Mouse (Mus musculus) brain, embryonic 18.5 days (tissue): Measurements from ENCODE around the gene Dhrs4.

Experiments
- DNase-seq: peaks from one replicate; pipeline ENCODE4 v3.0.0-alpha.2; 2012; ENCODE audit warnings: low read depth, low spot score

Gene Dhrs4

DNA sequence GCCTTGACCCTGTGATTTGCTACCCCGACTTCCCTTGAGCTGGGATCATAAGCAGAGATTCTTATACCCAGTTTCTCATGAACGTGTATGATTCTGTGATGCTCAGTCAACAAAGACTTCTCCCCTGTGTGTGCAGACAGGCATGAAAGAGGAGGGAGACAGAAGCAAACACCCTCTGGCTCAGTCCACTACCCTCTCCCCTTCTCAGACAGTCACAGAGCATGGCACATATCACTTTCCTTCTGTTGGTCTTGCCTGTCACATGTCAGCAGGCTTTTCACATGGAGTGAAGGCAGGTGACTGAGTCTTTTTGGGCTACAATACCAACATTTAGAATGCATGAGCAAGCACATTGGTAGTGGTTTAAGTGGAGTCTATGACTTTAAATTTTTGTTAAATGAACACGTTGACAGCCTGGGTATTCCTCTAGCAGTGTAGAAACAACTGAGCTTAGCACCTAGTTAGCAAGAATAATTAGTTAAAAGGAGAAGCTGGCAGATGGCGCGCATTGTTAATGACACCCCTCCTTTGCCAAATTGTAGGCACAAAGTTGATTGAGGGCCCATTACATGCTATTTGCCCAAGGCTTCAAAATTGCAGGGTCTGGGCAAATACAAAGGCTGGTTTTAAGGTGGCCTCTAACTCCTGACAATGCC is 6.0 kb downstream of the Dhrs4 start:
- DNase-seq = no peak

DNA sequence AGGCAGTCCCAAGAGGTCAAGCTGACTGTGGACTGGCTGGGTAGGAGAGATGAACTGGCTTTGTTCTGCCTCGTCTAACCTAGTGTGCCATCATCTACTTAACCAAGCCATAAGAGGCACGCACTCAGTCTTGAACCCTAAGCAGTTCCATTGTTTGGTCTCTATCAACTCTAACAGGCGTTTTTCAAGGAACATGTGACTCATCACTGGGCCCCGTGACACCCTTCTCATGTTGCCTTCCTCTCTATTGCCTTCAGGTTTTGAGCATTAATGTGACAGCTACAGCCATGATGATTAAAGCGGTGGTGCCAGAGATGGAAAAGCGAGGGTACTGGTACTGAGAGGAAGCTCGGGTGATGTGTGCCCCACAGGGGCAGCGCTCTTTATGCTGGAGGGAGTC is 8.3 kb downstream of the Dhrs4 start:
- DNase-seq = no peak

DNA sequence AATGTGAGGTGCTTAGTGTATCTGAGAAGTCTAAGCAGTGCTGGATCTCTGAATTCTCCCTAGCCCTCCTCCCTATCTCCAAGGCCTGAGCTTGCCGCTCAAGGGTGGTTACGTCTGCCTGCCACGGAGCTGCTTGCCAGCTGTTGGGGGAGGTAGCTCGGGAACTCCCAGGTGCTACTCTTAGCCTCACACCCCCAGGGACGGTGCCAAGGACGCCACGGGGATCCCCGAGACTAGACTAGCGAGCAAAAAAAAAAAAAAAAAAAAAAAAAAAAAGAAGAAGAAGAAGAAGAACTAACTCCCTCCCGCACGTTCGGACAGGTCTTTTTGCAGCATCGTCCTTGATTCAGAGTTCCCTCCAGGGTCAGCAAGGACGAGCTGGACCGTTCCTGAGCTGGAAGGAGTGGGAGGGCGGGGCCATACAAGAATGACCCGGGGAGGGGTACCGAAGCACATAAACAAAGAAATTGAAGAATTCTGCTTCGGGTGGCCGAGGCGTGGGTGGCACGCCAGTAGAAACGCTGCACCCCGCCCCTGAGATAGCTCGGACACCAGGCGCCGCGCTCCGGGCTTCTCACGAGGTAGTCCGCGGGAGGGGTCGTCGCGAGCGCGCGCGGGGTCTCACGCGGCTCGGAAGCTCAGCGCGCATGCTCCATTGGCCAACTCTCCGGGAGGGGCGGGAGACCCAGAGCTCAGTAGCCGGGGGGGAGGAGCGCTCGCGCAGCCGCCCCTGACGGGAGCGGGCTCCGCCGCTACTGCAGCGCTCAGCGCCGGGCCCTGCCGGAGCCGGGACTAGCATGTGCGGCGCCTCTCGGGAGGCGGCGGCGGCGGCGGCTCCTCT is 12.0 kb downstream of the Dhrs4 start, which contains the start of gene Carmil3:
TSS of gene Carmil3 (plus strand) at position 291 of the 841 bp plus-strand sequence.
- peak; percentile 89 for DNase-seq

DNA sequence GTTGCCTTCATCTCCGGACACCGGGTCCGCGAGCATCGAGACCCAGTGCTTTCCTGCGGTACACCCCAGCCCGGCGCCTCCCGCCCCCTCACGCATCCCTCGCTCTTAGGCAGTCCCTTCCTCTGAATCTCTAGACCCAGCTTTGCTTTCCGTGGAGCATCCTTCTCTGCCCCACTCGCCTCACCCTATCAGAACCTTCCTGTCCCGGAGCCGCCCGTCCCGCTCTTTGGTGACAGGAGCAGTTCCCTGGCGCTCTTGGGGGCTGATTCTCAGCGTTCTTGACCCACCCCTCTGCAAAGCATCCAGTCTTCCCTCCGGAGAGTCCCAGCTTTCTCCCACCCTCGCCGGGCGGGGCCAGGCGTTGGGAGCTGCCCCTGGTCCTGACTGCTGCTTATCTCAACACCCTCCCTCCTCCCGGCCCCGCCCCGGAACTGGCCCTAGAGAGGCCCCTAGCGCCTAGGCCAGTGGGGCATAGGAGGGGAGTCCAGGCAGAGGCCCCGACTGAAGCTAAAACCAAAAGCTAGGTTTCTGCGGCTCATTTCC is 12.8 kb downstream of the Dhrs4 start:
- DNase-seq = no peak

DNA sequence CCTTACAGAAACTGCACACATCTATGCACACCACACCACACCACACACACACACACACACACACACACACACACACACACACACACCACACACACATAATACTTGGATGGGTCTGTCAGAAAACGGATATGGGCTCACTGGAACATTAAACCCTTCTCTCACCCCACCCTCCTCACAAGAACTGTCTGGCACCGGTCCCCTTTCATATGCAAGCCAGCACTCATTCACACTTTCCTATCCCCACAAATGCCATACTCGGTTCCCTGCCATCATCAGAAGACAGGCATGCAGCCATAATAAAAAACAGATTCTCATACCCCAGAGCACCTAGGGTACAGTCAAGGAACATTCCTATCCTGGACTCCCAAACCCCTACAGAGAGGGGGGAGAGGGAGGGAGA is 13.5 kb downstream of the Dhrs4 start:
- no peak for DNase-seq

DNA sequence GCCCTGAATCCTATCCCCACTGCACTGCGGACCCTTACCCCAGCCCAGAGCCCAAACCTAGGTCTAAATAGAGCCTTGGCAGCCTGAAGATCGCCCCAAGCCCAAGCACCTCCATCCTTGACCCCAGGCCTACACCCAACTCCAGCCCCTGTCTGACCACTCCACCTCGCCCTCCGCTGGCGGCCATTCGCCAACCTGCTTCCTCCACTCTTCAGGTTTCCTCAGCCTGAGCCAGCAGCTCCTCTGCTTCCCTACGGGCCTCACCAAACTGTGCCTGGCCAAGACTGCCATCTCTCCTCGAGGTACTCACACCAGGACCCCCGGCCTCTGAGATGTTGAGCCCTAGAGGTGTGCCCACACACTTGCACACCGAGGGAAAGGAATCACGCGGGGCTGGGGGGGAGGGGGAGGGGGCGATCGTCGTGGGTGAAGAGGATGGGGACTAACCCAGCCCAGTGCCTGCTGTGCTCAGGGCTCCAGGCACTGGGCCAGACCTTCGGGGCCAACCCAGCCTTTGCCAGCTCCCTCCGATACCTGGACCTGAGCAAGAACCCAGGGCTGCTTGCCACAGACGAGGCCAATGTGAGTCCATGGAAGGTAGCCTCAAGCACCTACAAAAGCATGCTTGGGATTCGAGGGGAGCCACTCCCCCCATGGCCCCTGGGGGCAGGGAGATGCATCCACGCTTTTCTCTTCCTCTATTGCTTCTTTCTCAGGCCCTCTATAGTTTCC is 17.1 kb downstream of the Dhrs4 start:
- no peak for DNase-seq

DNA sequence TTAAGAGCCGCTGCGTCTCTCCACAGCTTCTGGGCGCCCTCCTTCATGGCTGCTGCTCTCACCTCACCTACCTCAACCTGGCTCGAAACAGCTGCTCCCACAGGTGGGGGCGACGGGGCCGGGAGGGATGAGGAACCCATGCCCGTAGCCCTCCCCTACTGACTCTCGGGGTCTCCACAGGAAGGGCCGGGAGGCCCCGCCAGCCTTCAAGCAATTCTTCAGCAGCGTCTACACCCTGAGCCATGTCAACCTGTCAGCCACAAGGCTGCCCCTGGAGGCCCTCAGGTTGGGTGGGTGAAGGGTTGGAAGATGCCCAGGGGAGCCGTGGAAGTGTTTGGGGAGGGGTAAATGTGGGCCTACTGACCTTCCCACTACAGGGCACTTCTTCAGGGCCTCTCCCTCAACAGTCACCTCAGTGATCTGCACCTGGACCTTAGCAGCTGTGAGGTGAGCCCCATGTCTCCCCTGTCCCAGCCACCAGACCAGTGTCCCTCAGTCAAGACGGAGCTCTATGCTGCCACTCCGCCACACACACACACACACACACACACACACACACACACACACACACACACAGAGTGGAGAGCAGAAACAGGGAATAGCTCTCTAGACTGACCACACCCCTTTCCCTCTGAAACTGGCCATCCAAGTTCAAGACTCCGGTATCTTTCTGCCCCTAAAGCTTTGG is 18.3 kb downstream of the Dhrs4 start:
- DNase-seq = no peak

DNA sequence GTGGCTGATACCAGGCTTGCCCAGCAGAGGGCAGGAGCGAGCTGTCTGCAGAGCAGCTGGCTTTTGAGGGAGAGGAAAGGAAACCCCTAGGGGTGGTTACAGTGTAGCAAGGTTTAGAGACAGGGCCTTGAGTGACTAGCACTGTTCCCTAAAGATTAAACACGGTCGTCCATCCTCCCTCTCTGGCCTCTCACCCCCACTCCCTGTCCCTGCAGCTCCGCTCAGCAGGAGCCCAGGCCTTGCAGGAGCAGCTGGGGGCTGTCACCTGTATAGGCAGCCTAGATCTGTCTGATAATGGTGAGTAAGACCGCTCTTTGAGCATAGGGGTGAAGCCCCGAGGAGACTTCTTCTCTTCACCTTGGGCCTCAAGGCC is 18.9 kb downstream of the Dhrs4 start:
- no peak for DNase-seq

DNA sequence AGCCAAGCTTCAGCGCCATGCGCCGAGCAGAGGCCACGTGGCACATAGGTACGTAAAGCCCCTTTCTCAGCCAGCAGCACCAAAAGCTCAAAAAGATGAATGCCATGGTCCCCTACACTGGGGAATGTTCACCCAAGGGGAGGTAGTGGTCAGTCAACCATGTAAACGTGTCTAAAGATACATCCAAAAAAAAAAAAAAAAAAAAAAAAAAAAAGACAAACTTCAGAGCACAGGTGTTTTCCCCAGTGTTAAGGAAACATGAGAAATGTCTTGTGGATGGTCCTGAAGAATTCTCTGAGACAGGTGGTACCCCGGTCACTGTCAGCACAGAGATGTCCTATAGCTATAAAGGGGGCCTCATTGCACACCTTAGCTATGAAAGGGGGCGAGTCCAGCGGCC is 27.1 kb downstream of the Dhrs4 start:
- no peak for DNase-seq

DNA sequence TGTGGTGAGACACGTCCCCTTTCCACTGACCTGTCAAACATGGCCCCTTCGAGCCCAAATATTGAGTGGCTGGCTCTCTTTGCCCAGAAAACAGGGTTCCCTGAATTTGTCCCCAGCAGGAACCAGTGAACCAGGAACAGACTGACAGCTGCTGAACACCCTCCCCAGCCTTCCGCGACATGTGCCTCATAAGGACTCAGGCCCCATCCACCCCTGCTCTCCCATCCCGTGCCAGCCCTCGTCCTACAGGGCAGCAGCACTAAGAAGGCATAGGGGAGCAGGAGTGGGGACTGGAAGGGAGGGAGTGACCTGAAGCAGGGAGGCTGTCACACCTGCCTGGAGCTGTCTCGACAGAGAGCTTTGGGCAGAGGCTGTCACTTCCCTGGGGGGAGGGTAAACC is 29.2 kb downstream of the Dhrs4 start:
- DNase-seq = no peak

DNA sequence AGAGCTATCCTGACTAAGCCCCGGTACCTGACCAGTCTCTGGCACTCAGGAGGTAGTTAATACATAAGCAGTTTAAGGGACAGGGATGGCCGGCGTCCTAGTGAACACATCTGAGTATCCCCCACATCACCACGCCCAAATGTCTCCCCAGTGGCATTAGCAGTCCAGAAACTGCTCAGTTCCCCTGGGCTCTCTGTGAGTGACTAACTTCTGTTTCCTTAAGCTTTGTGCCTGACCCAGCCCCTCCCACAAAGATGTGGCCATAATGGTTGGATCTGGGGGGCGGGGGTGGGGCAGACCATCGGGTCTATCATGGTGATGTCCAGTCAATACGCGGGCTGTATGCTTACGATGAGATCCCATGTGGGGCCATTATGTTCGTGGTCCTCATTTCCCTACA is 31.0 kb downstream of the Dhrs4 start:
- DNase-seq = no peak

DNA sequence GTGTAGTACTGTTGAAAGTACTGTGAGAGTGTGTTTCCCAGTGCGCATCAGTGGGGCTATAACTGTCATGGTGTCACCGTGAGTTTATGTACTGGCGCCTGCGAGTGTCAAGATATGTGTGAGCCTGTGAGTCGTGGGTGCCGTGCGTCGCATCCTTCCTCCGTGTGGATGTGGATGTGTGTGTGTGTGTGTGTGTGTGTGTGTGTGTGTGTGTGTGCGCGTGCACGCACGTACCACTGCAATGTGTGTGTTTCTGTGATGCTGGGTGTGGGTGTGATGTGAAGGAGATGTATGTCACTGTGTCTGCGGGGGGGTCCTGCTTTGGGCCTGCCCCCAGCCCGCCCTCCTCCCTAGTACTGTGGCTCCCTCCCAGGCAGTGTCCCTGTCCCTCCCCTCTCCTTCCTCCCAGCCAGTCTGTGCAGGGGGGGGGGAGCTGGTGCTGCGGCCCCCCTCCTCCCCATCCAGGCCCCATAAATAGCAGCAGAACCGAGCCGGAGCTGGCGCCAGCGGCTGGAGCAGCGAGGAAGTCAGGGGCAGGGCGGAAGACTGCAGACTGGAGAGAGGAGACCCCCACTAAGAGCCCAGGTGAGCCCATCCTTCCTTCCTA is 31.7 kb downstream of the Dhrs4 start, which contains the start of gene Cpne6:
TSS of gene Cpne6 (plus strand) at position 321 of the 607 bp plus-strand sequence.
- no peak for DNase-seq

DNA sequence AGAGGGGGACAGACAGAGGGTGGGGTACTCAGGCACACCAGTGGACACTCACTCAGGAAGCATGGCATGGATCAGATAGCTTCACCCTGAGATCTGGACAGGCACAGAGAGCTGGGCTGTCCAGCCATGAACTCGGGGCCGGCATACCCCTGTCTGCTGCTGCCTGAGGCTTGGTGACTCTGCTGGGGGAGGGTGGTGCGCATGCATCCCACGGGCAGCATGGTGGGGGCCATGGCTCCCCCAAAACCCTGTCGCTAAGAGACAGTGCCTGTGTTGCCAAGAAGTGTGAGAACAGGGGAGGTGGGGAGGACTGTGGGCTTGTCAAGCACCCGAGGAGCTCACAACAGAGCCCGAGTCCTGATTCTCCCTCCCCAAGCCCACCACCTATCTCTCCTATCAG is 32.5 kb downstream of the Dhrs4 start:
- DNase-seq = no peak

DNA sequence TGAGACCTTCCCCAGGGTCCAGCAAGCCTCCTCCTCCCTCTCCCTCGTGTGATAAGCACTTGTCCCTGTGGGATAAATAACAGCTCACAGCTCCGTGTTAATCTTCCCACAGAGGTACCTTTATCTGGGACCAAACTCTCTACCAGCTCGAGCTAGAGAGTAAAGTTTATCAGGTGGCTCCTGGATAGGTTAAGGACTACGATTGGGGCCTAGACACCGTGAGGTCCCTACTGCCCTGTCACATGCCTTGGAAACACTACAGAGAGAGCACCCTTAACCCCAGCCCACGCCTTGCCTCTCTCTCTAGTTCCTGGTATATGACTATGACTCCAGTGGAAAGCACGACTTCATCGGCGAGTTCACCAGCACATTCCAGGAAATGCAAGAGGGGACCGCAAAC is 35.4 kb downstream of the Dhrs4 start:
- DNase-seq = no peak

DNA sequence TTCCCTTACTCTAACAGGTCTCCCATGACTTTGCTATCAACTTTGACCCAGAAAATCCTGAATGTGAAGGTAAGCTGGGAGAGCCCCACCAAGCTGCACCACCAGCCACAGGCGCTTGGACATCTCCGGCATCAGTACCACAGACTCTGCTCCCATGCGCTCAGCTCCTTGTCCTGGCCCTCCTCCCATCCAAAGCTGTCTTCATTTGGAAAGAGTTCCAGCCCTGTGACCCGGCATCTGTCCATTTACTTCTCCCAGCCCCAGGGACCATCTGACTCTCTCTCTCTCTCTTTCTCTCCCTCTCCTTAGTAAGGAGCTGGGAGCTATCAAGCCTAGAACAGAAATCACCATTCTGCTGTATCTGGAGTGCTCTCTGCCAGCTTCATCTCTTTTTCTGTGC is 37.3 kb downstream of the Dhrs4 start:
- DNase-seq = no peak

DNA sequence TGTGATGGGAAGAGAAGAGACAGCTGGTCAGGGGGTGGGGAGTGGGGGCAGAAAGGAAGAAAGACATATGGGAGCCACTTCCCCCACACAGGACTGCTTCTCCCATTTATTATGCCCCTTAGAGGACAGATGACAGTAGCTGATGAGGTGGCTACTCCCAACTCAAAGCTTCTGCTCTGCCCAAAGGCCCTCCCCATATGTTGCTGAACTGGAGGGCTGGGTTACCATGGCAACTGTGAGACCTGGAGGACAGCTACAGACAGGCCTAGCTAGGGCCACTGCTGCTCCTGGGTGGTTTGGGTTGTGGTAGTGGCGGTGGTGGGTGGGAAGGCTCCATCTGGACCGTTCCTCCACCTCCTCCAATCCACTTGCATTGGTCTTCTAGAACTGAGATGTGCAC is 40.3 kb downstream of the Dhrs4 start:
- no peak for DNase-seq

DNA sequence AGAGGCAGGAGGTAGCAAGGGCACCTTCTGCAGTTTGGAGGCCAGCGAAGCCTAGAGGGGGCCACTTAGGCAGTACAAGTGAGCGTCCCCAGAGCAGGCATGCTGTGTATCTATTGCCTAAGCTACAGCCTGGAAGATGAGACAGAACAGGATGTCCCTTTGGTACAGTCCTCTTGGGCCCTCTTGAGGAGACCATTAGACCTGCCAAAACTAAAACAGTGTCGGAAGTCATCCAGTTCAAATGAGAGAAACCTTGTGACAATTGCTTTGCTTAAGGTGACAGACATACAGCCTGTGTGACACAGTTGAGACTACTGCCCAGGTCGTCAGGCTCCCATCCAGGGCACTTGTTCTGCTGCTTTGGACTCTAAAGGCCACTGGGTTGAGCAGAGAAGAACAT is 41.0 kb downstream of the Dhrs4 start:
- no peak for DNase-seq

DNA sequence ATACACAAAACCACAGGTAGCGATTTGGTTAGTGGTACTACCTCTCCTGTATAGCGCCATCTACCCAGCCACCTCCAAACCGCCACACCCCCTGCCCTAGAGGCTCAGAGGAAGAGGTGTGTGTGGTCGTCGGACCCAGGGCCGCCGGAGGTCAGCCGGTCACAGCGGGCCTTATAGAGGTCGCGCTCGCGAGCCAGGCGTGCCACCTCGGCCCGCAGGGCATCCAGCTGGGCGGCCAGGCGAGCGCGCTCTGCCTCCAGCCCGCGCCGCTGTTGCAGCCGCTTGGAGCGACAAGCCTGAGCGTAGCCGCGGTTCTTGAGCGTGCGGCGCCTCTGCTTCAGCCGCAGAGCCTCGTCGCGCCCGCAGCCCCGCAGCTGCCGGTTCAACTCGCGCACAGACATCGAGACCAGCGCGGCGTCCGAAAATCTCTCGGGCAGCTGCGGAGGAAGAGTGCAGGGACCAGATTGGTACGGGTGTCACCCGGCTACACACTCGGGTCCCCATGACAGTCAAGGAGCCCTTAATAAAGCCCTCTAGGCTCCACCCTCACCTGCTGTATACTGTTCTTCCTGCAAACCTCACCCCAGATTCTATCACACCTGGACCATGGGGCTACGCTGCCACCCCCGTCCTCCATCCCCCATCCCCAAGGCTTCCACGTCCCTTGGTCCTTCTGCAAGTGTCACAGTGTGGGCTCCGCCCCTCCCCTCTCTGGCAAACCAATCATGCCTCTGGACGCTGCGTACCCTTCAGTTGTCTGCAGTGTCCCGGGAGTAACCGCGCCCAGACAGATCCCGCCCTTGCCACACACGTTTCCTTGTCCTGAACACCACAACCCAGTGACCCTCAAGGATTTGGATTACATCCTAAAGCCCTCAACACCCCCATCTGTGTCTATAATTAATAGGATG is 42.1 kb downstream of the Dhrs4 start:
- DNase-seq = no peak

DNA sequence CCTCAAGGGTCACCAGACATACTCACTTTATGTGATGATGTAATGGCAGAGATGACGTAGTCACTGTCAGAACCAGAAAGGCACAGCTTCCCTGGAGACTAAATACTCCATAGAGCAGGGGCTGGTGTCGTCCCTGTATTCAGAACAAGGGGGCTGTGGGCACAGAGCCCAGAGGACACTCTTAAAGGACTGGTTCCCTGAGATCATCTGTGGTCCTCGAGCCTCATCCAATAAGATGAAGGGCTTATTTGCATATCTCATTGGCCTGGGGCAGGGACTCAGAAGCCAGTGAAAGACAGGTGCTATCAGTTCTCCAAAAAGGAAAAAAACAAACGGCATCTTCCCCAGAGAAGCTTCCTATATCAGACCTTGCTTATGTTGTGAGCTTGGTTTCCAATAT is 45.5 kb downstream of the Dhrs4 start:
- DNase-seq = no peak

DNA sequence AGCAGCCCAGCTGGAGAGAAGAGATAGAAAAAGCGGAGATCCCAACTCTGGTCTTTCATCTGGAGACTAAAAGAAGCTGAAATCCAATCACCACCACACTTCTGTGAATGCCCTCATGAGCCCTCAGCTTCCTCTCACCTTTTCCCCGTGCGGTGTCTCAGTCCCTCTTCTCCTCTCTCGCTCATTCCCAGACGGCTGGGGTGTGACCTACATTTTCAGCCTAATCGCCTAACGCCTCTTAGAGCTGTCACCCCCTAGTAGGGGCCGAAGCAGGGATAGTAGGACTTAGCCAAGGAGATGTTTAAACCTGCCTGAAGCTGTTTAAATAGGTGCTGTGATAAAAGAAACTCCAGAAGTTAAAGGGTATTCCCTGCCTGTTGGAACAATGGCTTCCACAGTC is 46.2 kb downstream of the Dhrs4 start, which contains the start of gene Nrl:
TSS of gene Nrl (minus strand) at position 197 of the 400 bp plus-strand sequence.
- DNase-seq = no peak
